8 mouse cellular contexts compared by ENCODE assay signal in genomic region chr7:25657785-25658184, GRCm38 (mm10). TPM values are rescaled to one million over a fixed set of nuclear protein-coding genes. Genes with fewer than 3 reads are reported as not detected.
DNase-seq lines count a peak whose midpoint lies in the region; ATAC-seq and TF ChIP-seq lines count a peak whose summit lies in the region.

No protein-coding gene starts in this region.

- intact Hi-C loops in left cerebral cortex, postnatal 36 days (cut with DNase I), result no loop called here

- TF ChIP-seq POLR2A in small intestine, adult 2 months (IDR thresholded peaks at IDR 0.05; ENCODE audit: low read depth, low read length), result no peak

- no peak for TF ChIP-seq CTCF in kidney, postnatal 0 days (IDR thresholded peaks at IDR 0.05; ENCODE audit: low read depth)
- no peak for TF ChIP-seq CTCF in small intestine, adult 2 months (IDR thresholded peaks at IDR 0.05; ENCODE audit: extremely low read depth, insufficient read length, insufficient replicate concordance, low read depth, low read length)

- peaks cover 23% of the 10 kb centered on the region for H3K4me1 ChIP-seq in lung, embryonic 15.5 days
- 0 out of 2 replicates have a peak, but pooled peaks cover 4% of the 10 kb centered on the region for H3K4me1 ChIP-seq in kidney, postnatal 0 days (replicated peaks; ENCODE audit: insufficient read depth, low read length)
- peaks cover 7% of the 10 kb centered on the region; the same call in 1 of the 2 replicates for H3K4me1 ChIP-seq in small intestine, adult 2 months (ENCODE audit: control insufficient read depth, insufficient read depth, insufficient read length, low read length)

- peak overlapping the region; percentile 79 for H3K4me3 ChIP-seq in lung, embryonic 15.5 days
- H3K4me3 ChIP-seq in kidney, postnatal 0 days (replicated peaks; ENCODE audit: low read depth, low read length), result peak overlapping the region; percentile 59
- peak overlapping the region; percentile 72 for H3K4me3 ChIP-seq in small intestine, adult 2 months (ENCODE audit: low read depth, low read length)

- DNase-seq in adrenal gland, adult 2 months, result peak; percentile 49
- no peak for DNase-seq in adrenal gland, postnatal 25 days
- DNase-seq in lung, adult 18-20 months, result no peak
- no peak for DNase-seq in kidney, postnatal 0 days (ENCODE audit: low spot score)
- DNase-seq in spleen, postnatal 36 days (ENCODE audit: low spot score in 2 of 2), result no peak
- DNase-seq in left cerebral cortex, postnatal 36 days (ENCODE audit: low spot score in 2 of 2), result no peak

- no peak overlapping the region for H3K27ac ChIP-seq in lung, embryonic 15.5 days
- H3K27ac ChIP-seq in kidney, postnatal 0 days, result peak overlapping the region; percentile 85; the same call in 1 of the 2 replicates
- H3K27ac ChIP-seq in small intestine, adult 2 months (ENCODE audit: insufficient read depth, low read depth, low read length), result no peak overlapping the region

- no peak for ATAC-seq in lung, embryonic 15.5 days (ENCODE audit: borderline replicate concordance, extremely low read depth, low FRiP score, low TSS enrichment)
- ATAC-seq in kidney, postnatal 0 days (replicated peaks; ENCODE audit: low FRiP score, low read depth), result no peak

- H3K9me3 ChIP-seq in lung, embryonic 15.5 days, result no peaks in the 10 kb centered on the region
- H3K9me3 ChIP-seq in kidney, postnatal 0 days (replicated peaks; ENCODE audit: low read length), result no peaks in the 10 kb centered on the region

- WGBS in lung, embryonic 15.5 days, result 20% methylated on average over 10 of the region's 10 CpGs
- WGBS in kidney, postnatal 0 days, result 32% methylated on average over 10 of the region's 10 CpGs
- WGBS in small intestine, adult 2 months, result 16% methylated on average over 10 of the region's 10 CpGs

- H3K36me3 ChIP-seq in lung, embryonic 15.5 days, result no peaks in the 10 kb centered on the region
- no peaks in the 10 kb centered on the region for H3K36me3 ChIP-seq in kidney, postnatal 0 days (ENCODE audit: insufficient read depth, low read length)
- H3K36me3 ChIP-seq in small intestine, adult 2 months (ENCODE audit: control insufficient read depth, insufficient read depth, low read length), result no peaks in the 10 kb centered on the region

- no peaks in the 10 kb centered on the region for H3K27me3 ChIP-seq in lung, embryonic 15.5 days
- H3K27me3 ChIP-seq in kidney, postnatal 0 days (ENCODE audit: insufficient read depth, low read length), result no peaks in the 10 kb centered on the region
- no peaks in the 10 kb centered on the region for H3K27me3 ChIP-seq in small intestine, adult 2 months (ENCODE audit: control insufficient read depth, insufficient read depth, low read length)

- peak overlapping the region; percentile 77 for H3K4me2 ChIP-seq in lung, embryonic 15.5 days
- peak overlapping the region; percentile 66 for H3K4me2 ChIP-seq in kidney, postnatal 0 days (ENCODE audit: low read length)

- peak overlapping the region; percentile 74 for H3K9ac ChIP-seq in lung, embryonic 15.5 days
- peak overlapping the region; percentile 73 for H3K9ac ChIP-seq in kidney, postnatal 0 days (ENCODE audit: low read depth, low read length)

RNA-seq across cellular contexts. Expression of gene Bckdha, which starts 1.0 kb away (rescaled TPM):
- total RNA-seq in adrenal gland, adult 2 months (2021), result 100 to 1,000 TPM; 207 to 217 TPM
- polyA plus RNA-seq in adrenal gland, adult 2 months (2012; rRNA removed), result 626 and 697 TPM in 2 replicates
- total RNA-seq in adrenal gland, postnatal 25 days (2021), result 180 and 185 TPM in 2 replicates
- polyA plus RNA-seq in lung, embryonic 15.5 days (2015; fragmentation: Nextera tagmentation; extraction: Ambion mirVana), result 55.9 and 57.0 TPM in 2 replicates
- polyA plus RNA-seq in kidney, postnatal 0 days (2015; fragmentation: Nextera tagmentation; extraction: Ambion mirVana), result 90.1 and 96.3 TPM in 2 replicates
- 75.8 and 98.5 TPM in 2 replicates for polyA plus RNA-seq in small intestine, adult 2 months (2012; rRNA removed)
- total RNA-seq in left cerebral cortex, postnatal 36 days (2021), result 10 to 100 TPM; 33.0 to 40.9 TPM

RNA-seq across cellular contexts. Expression of gene Exosc5, which starts 1.2 kb away (rescaled TPM):
- 10 to 100 TPM; 42.5 to 44.0 TPM for total RNA-seq in adrenal gland, adult 2 months (2021)
- polyA plus RNA-seq in adrenal gland, adult 2 months (2012; rRNA removed), result 121 and 124 TPM in 2 replicates
- 47.6 and 59.4 TPM in 2 replicates for total RNA-seq in adrenal gland, postnatal 25 days (2021)
- 75.7 and 78.7 TPM in 2 replicates for polyA plus RNA-seq in lung, embryonic 15.5 days (2015; fragmentation: Nextera tagmentation; extraction: Ambion mirVana)
- 76.8 and 78.6 TPM in 2 replicates for polyA plus RNA-seq in kidney, postnatal 0 days (2015; fragmentation: Nextera tagmentation; extraction: Ambion mirVana)
- polyA plus RNA-seq in small intestine, adult 2 months (2012; rRNA removed), result 31.7 and 64.7 TPM in 2 replicates
- 10 to 100 TPM; 24.0 to 26.4 TPM for total RNA-seq in left cerebral cortex, postnatal 36 days (2021)

RNA-seq across cellular contexts. Expression of gene Tmem91, which starts 17.2 kb away (rescaled TPM):
- under 1 TPM in 1 of 2 experiments, not detected in 1; 0.37 TPM for total RNA-seq in adrenal gland, adult 2 months (2021)
- 0.67 and 1.1 TPM in 2 replicates for polyA plus RNA-seq in adrenal gland, adult 2 months (2012; rRNA removed)
- 2.0 TPM in 1 of 2 replicates, not detected in the other for total RNA-seq in adrenal gland, postnatal 25 days (2021)
- 2.1 and 2.6 TPM in 2 replicates for polyA plus RNA-seq in lung, embryonic 15.5 days (2015; fragmentation: Nextera tagmentation; extraction: Ambion mirVana)
- 1.0 and 1.1 TPM in 2 replicates for polyA plus RNA-seq in kidney, postnatal 0 days (2015; fragmentation: Nextera tagmentation; extraction: Ambion mirVana)
- polyA plus RNA-seq in small intestine, adult 2 months (2012; rRNA removed), result 0.23 and 0.25 TPM in 2 replicates
- 10 to 100 TPM; 25.4 to 31.4 TPM for total RNA-seq in left cerebral cortex, postnatal 36 days (2021)

RNA-seq across cellular contexts. Expression of gene B9d2, which starts 22.8 kb away (rescaled TPM):
- total RNA-seq in adrenal gland, adult 2 months (2021), result 10 to 100 TPM; 12.2 to 26.4 TPM
- 69.9 and 83.0 TPM in 2 replicates for polyA plus RNA-seq in adrenal gland, adult 2 months (2012; rRNA removed)
- total RNA-seq in adrenal gland, postnatal 25 days (2021), result 12.7 and 20.3 TPM in 2 replicates
- polyA plus RNA-seq in lung, embryonic 15.5 days (2015; fragmentation: Nextera tagmentation; extraction: Ambion mirVana), result 26.8 and 30.9 TPM in 2 replicates
- 31.4 and 32.3 TPM in 2 replicates for polyA plus RNA-seq in kidney, postnatal 0 days (2015; fragmentation: Nextera tagmentation; extraction: Ambion mirVana)
- 21.8 and 33.2 TPM in 2 replicates for polyA plus RNA-seq in small intestine, adult 2 months (2012; rRNA removed)
- 10 to 100 TPM; 23.7 to 28.9 TPM for total RNA-seq in left cerebral cortex, postnatal 36 days (2021)

RNA-seq across cellular contexts. Expression of gene Tgfb1, which starts 29.0 kb away (rescaled TPM):
- 10 to 100 TPM; 30.2 to 36.6 TPM for total RNA-seq in adrenal gland, adult 2 months (2021)
- polyA plus RNA-seq in adrenal gland, adult 2 months (2012; rRNA removed), result 50.8 and 57.6 TPM in 2 replicates
- 37.0 and 43.7 TPM in 2 replicates for total RNA-seq in adrenal gland, postnatal 25 days (2021)
- 2.9 and 3.5 TPM in 2 replicates for polyA plus RNA-seq in lung, embryonic 15.5 days (2015; fragmentation: Nextera tagmentation; extraction: Ambion mirVana)
- 3.2 and 3.6 TPM in 2 replicates for polyA plus RNA-seq in kidney, postnatal 0 days (2015; fragmentation: Nextera tagmentation; extraction: Ambion mirVana)
- 20.8 and 24.4 TPM in 2 replicates for polyA plus RNA-seq in small intestine, adult 2 months (2012; rRNA removed)
- 1 to 10 TPM; 7.9 to 8.8 TPM for total RNA-seq in left cerebral cortex, postnatal 36 days (2021)
